Mouse (Mus musculus): ENCODE results near the gene Rnf152.

- no peak for TF ChIP-seq POLR2A (IDR thresholded peaks at IDR 0.05; ENCODE audit: extremely low read depth, insufficient read depth, low read length)
- no peak for TF ChIP-seq CTCF (IDR thresholded peaks at IDR 0.05; ENCODE audit: low read depth, low read length)
These were observed 81.9 kb downstream of the Rnf152 start for GRCm38 (mm10) chr1:105274500-105275194.
